Mouse (Mus musculus): ENCODE measurements around the gene Eif3b. TPM values are rescaled to one million over a fixed set of nuclear protein-coding genes. Genes with fewer than 3 reads are reported as not detected.

Gene Eif3b
- polyA plus RNA-seq, 1 experiment from 2014 or later = 210 TPM

GRCm38 (mm10) chr5:140405126-140405525 lies 14.0 kb upstream of the Eif3b start:
- H3K27ac ChIP-seq (replicated peaks; ENCODE audit: low read depth, low read length) = 0 out of 2 replicates have a peak overlapping the region, but pooled peaks have one; percentile 18
- WGBS = 22% methylated on average over 6 of the region's 6 CpGs

GRCm38 (mm10) chr5:140406666-140407065 lies 12.5 kb upstream of the Eif3b start:
- Histone ChIP-seq H3K36me3 (ENCODE audit: control insufficient read depth, insufficient read depth, low read length) (no peaks in the 10 kb centered on the region), H3K9ac (ENCODE audit: low read length) (no peak overlapping the region), H3K4me3 (ENCODE audit: low read depth, low read length) (no peak overlapping the region), H3K27me3 (ENCODE audit: control insufficient read depth, insufficient read depth, low read length) (no peaks in the 10 kb centered on the region), H3K4me2 (ENCODE audit: low read depth, severe bottlenecking) (no peak overlapping the region), H3K9me3 (ENCODE audit: control insufficient read depth, low read length) (no peaks in the 10 kb centered on the region), H3K27ac (replicated peaks; ENCODE audit: low read depth, low read length) (no peak overlapping the region), H3K4me1 (ENCODE audit: control insufficient read depth, insufficient read depth, low read length) (peaks cover 6% of the 10 kb centered on the region; the same call in 1 of the 2 replicates)
- ATAC-seq (ENCODE audit: insufficient number of reproducible peaks, low FRiP score, low TSS enrichment, low read depth) (no peak), DNase-seq (ENCODE audit: low spot score) (no peak)
- 60% methylated on average over 6 of the region's 6 CpGs for WGBS

More at GRCm38 (mm10) chr5:140405126-140405525, 14.0 kb upstream of the Eif3b start:
- H3K27me3 ChIP-seq (ENCODE audit: control insufficient read depth, insufficient read depth, low read length) = no peaks in the 10 kb centered on the region
- peaks cover 6% of the 10 kb centered on the region; the same call in 1 of the 2 replicates for H3K4me1 ChIP-seq (ENCODE audit: control insufficient read depth, insufficient read depth, low read length)
- ATAC-seq (ENCODE audit: insufficient number of reproducible peaks, low FRiP score, low TSS enrichment, low read depth) (peak; percentile 65; the same call in 1 of the 2 replicates), DNase-seq (ENCODE audit: low spot score) (peak; percentile 74)
- H3K36me3 ChIP-seq (ENCODE audit: control insufficient read depth, insufficient read depth, low read length) = no peaks in the 10 kb centered on the region
- H3K9ac ChIP-seq (ENCODE audit: low read length) = no peak overlapping the region
- H3K9me3 ChIP-seq (ENCODE audit: control insufficient read depth, low read length) = no peaks in the 10 kb centered on the region
- no peak overlapping the region for H3K4me2 ChIP-seq (ENCODE audit: low read depth, severe bottlenecking)
- no peak overlapping the region for H3K4me3 ChIP-seq (ENCODE audit: low read depth, low read length)

GRCm38 (mm10) chr5:140408801-140409200 lies 10.3 kb upstream of the Eif3b start:
- no peak for DNase-seq (ENCODE audit: low spot score)
- H3K27ac ChIP-seq (replicated peaks; ENCODE audit: low read depth, low read length) = no peak overlapping the region
- no peak for ATAC-seq (ENCODE audit: insufficient number of reproducible peaks, low FRiP score, low TSS enrichment, low read depth)

GRCm38 (mm10) chr5:140411339-140411738 lies 7.8 kb upstream of the Eif3b start:
- no peaks in the 10 kb centered on the region for H3K36me3 ChIP-seq (ENCODE audit: control insufficient read depth, insufficient read depth, low read length)
- no peaks in the 10 kb centered on the region for H3K27me3 ChIP-seq (ENCODE audit: control insufficient read depth, insufficient read depth, low read length)
- H3K4me2 ChIP-seq (ENCODE audit: low read depth, severe bottlenecking) = no peak overlapping the region
- H3K4me3 ChIP-seq (ENCODE audit: low read depth, low read length) = no peak overlapping the region
- 40% methylated on average over 8 of the region's 8 CpGs for WGBS
- ATAC-seq (ENCODE audit: insufficient number of reproducible peaks, low FRiP score, low TSS enrichment, low read depth) = no peak
- no peak overlapping the region for H3K27ac ChIP-seq (replicated peaks; ENCODE audit: low read depth, low read length)
- DNase-seq (ENCODE audit: low spot score) = peak; percentile 74
- peaks cover 3% of the 10 kb centered on the region; the same call in 1 of the 2 replicates for H3K4me1 ChIP-seq (ENCODE audit: control insufficient read depth, insufficient read depth, low read length)
- no peak overlapping the region for H3K9ac ChIP-seq (ENCODE audit: low read length)
- no peaks in the 10 kb centered on the region for H3K9me3 ChIP-seq (ENCODE audit: control insufficient read depth, low read length)

More at GRCm38 (mm10) chr5:140408801-140409200, 10.3 kb upstream of the Eif3b start:
- Histone ChIP-seq H3K9ac (ENCODE audit: low read length) (no peak overlapping the region), H3K36me3 (ENCODE audit: control insufficient read depth, insufficient read depth, low read length) (no peaks in the 10 kb centered on the region), H3K4me3 (ENCODE audit: low read depth, low read length) (no peak overlapping the region), H3K9me3 (ENCODE audit: control insufficient read depth, low read length) (no peaks in the 10 kb centered on the region), H3K4me2 (ENCODE audit: low read depth, severe bottlenecking) (no peak overlapping the region), H3K27me3 (ENCODE audit: control insufficient read depth, insufficient read depth, low read length) (no peaks in the 10 kb centered on the region), H3K4me1 (ENCODE audit: control insufficient read depth, insufficient read depth, low read length) (peaks cover 3% of the 10 kb centered on the region; the same call in 1 of the 2 replicates)

- Histone ChIP-seq H3K9me3 (ENCODE audit: control insufficient read depth, low read length) (no peaks in the 10 kb centered on the region), H3K4me2 (ENCODE audit: low read depth, severe bottlenecking) (no peak overlapping the region), H3K27ac (replicated peaks; ENCODE audit: low read depth, low read length) (no peak overlapping the region), H3K9ac (ENCODE audit: low read length) (no peak overlapping the region), H3K36me3 (ENCODE audit: control insufficient read depth, insufficient read depth, low read length) (no peaks in the 10 kb centered on the region), H3K27me3 (ENCODE audit: control insufficient read depth, insufficient read depth, low read length) (no peaks in the 10 kb centered on the region), H3K4me1 (ENCODE audit: control insufficient read depth, insufficient read depth, low read length) (no peaks in the 10 kb centered on the region), H3K4me3 (ENCODE audit: low read depth, low read length) (no peak overlapping the region)
- DNase-seq (ENCODE audit: low spot score) (no peak), ATAC-seq (ENCODE audit: insufficient number of reproducible peaks, low FRiP score, low TSS enrichment, low read depth) (no peak)
- 70% methylated on average over 4 of the region's 4 CpGs for whole genome bisulfite sequencing
Observed at GRCm38 (mm10) chr5:140414647-140415046, 4.5 kb upstream of the Eif3b start.

GRCm38 (mm10) chr5:140418106-140418488 lies 1.0 kb upstream of the Eif3b start:
- peak; percentile 38 for DNase-seq (ENCODE audit: low spot score)
- Histone ChIP-seq H3K4me3 (ENCODE audit: low read depth, low read length) (peak overlapping the region; percentile 99), H3K9ac (ENCODE audit: low read length) (peak overlapping the region; percentile 88), H3K27me3 (ENCODE audit: control insufficient read depth, insufficient read depth, low read length) (no peaks in the 10 kb centered on the region), H3K9me3 (ENCODE audit: control insufficient read depth, low read length) (no peaks in the 10 kb centered on the region), H3K27ac (replicated peaks; ENCODE audit: low read depth, low read length) (peak overlapping the region; percentile 88), H3K36me3 (ENCODE audit: control insufficient read depth, insufficient read depth, low read length) (peaks cover 5% of the 10 kb centered on the region), H3K4me2 (ENCODE audit: low read depth, severe bottlenecking) (peak overlapping the region; percentile 65), H3K4me1 (ENCODE audit: control insufficient read depth, insufficient read depth, low read length) (peaks cover 7% of the 10 kb centered on the region)
- ATAC-seq (ENCODE audit: insufficient number of reproducible peaks, low FRiP score, low TSS enrichment, low read depth) = no peak
- WGBS = under 1% methylated on average over 12 of the region's 12 CpGs

GRCm38 (mm10) chr5:140419442-140420080 lies 433 bp downstream of the Eif3b start:
- ATAC-seq (ENCODE audit: insufficient number of reproducible peaks, low FRiP score, low TSS enrichment, low read depth) = no peak
- H3K27ac ChIP-seq (replicated peaks; ENCODE audit: low read depth, low read length) = peak overlapping the region; percentile 4

GRCm38 (mm10) chr5:140420616-140421015 lies 1.5 kb downstream of the Eif3b start:
- peaks cover 7% of the 10 kb centered on the region for H3K4me1 ChIP-seq (ENCODE audit: control insufficient read depth, insufficient read depth, low read length)
- ATAC-seq (ENCODE audit: insufficient number of reproducible peaks, low FRiP score, low TSS enrichment, low read depth) = no peak
- no peak overlapping the region for H3K27ac ChIP-seq (replicated peaks; ENCODE audit: low read depth, low read length)
- H3K27me3 ChIP-seq (ENCODE audit: control insufficient read depth, insufficient read depth, low read length) = no peaks in the 10 kb centered on the region
- peaks cover 9% of the 10 kb centered on the region for H3K36me3 ChIP-seq (ENCODE audit: control insufficient read depth, insufficient read depth, low read length)
- 69% methylated on average over 4 of the region's 4 CpGs for WGBS
- peak overlapping the region; percentile 47 for H3K9ac ChIP-seq (ENCODE audit: low read length)
- H3K9me3 ChIP-seq (ENCODE audit: control insufficient read depth, low read length) = no peaks in the 10 kb centered on the region
- H3K4me2 ChIP-seq (ENCODE audit: low read depth, severe bottlenecking) = peak overlapping the region; percentile 84
- no peak for DNase-seq (ENCODE audit: low spot score)
- peak overlapping the region; percentile 99 for H3K4me3 ChIP-seq (ENCODE audit: low read depth, low read length)

More at GRCm38 (mm10) chr5:140419442-140420080, 433 bp downstream of the Eif3b start:
- peak; percentile 50 for DNase-seq (ENCODE audit: low spot score)
- WGBS = under 1% methylated on average over 45 of the region's 62 CpGs
- Histone ChIP-seq H3K27me3 (ENCODE audit: control insufficient read depth, insufficient read depth, low read length) (no peaks in the 10 kb centered on the region), H3K4me1 (ENCODE audit: control insufficient read depth, insufficient read depth, low read length) (peaks cover 7% of the 10 kb centered on the region), H3K9me3 (ENCODE audit: control insufficient read depth, low read length) (no peaks in the 10 kb centered on the region), H3K36me3 (ENCODE audit: control insufficient read depth, insufficient read depth, low read length) (peaks cover 6% of the 10 kb centered on the region), H3K9ac (ENCODE audit: low read length) (peak overlapping the region; percentile 95), H3K4me3 (ENCODE audit: low read depth, low read length) (peak overlapping the region; percentile 99), H3K4me2 (ENCODE audit: low read depth, severe bottlenecking) (peak overlapping the region; percentile 84)

All from limb, embryonic 11.5 days (tissue).